17 mouse cellular contexts compared by ENCODE assay signal in genomic region chr3:149876553-149876952, GRCm38 (mm10).
"Had no signal": no experiment of that assay in that cellular context is flagged by ENCODE, and none has a peak within 500 bp of the region (broad histone marks: within the 10 kb centered on the region; RNA-seq: fewer than 3 reads in every experiment).

No protein-coding gene starts in this region.

- H3K4me3 ChIP-seq: limb, embryonic 12.5 days; liver, embryonic 13.5 days; neural tube, embryonic 13.5 days had no signal

- DNase-seq: kidney, adult 8-10 months; kidney, postnatal 36 days; layer of hippocampus, adult 9-11 months; layer of hippocampus, postnatal 36 days; liver; liver, embryonic 13.5 days; liver, postnatal 0 days; retina, postnatal 1 day; right cerebral cortex, postnatal 4 days; spleen, adult 18-20 months; thymus, adult 18-20 months; thymus, postnatal 14 days had no signal

- H3K27ac ChIP-seq: limb, embryonic 12.5 days; liver, embryonic 13.5 days; neural tube, embryonic 13.5 days had no signal

- H3K36me3 ChIP-seq: limb, embryonic 12.5 days; liver, embryonic 13.5 days; neural tube, embryonic 13.5 days had no signal

- H3K9ac ChIP-seq: limb, embryonic 12.5 days; liver, embryonic 13.5 days; liver, postnatal 0 days; neural tube, embryonic 13.5 days had no signal

- H3K27me3 ChIP-seq: limb, embryonic 12.5 days; liver, embryonic 13.5 days; neural tube, embryonic 13.5 days had no signal

- H3K9me3 ChIP-seq: limb, embryonic 12.5 days; liver, embryonic 13.5 days; neural tube, embryonic 13.5 days had no signal

- H3K4me1 ChIP-seq: limb, embryonic 12.5 days; liver, embryonic 13.5 days; neural tube, embryonic 13.5 days had no signal

- H3K4me2 ChIP-seq: limb, embryonic 12.5 days; liver, embryonic 13.5 days; midbrain, embryonic 11.5 days; neural tube, embryonic 13.5 days had no signal

- ATAC-seq: intestine, postnatal 0 days; liver, postnatal 0 days; midbrain, embryonic 16.5 days had no signal
